Mouse (Mus musculus) gastrocnemius, adult 2 months (tissue): ENCODE data around the gene Ube2e2. TPM values are rescaled to one million over a fixed set of nuclear protein-coding genes. Genes with fewer than 3 reads are reported as not detected.
A peak's percentile ranks its signal among the peaks of the same experiment; 100 is the strongest.

Source experiments
- DNase-seq: peaks from one replicate; pipeline ENCODE4 v3.0.0; 2022
- H3K27ac ChIP-seq: fragments of 200-600 bp; 2 replicates; pipeline ENCODE4 v1.8.1; 2022; ENCODE audit warnings: mild to moderate bottlenecking
- H3K4me3 ChIP-seq: fragments of 200-600 bp; 2 replicates; pipeline ENCODE4 v1.8.1; 2022; ENCODE audit warnings: mild to moderate bottlenecking, moderate library complexity
- CTCF ChIP-seq: fragments of 200-600 bp; IDR thresholded peaks from 2 replicates; pipeline ENCODE4 v1.8.1; 2022; ENCODE audit warnings: antibody characterized with exemption, mild to moderate bottlenecking, moderate library complexity
- intact Hi-C: fragments of 180-260 bp; cut with DNase I; formaldehyde crosslinking; loops from one replicate; pipeline ENCODE4 v1.15.1; 2025
- long read RNA-seq, 2 experiments: library from polyadenylated mRNA; stranded (forward); transcript quantifications; one replicate each; pipeline ENCODE4 v2.0.0; 2021
- total RNA-seq, 2 experiments: library from RNA; stranded (reverse); gene quantifications; 2 replicates each; pipeline ENCODE4 v1.2.3; 2021

The Ube2e2 gene
- total RNA-seq, result 1 to 10 TPM; 5.7 to 7.2 TPM
- long read RNA-seq, experiment 1, partial matches to known transcripts, result 0 of 2 reads
- long read RNA-seq, experiment 1, other reads (novel, unspliced or antisense), result 2 of 2 reads
- long read RNA-seq, experiment 2, partial matches to known transcripts, result 0 of 1 reads
- long read RNA-seq, experiment 2, other reads (novel, unspliced or antisense), result 1 of 1 reads

DNA sequence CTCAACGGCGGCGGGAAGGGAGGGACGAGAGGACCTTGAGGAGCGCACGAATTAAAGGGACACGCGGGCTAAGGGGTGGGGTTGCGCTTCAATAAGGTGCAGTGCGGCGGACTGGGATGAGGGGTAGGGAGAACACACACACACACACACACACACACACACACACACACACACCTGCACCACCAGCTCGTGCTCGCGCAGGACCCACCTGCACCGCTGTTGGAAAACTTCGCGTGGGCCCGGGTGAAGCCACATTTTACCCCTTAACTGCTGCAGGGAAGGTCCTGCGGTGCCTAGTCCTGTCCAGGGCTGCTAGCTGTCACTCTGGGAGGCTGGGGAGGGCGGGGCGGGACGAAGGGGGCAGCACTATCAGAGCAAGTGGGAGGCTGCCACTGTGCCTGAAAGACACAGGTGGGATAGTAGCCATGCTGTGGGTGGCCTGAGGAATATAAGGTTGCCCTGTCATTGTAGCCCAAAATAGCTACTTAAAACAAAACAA is at the start of gene Ube2e2:
Ube2e2 (minus strand) TSS at position 321 of the 499 bp plus-strand sequence.
- DNase-seq, result no peak
- H3K27ac ChIP-seq, result peak within 1 kb of the TSS; percentile 83
- no peak for TF ChIP-seq CTCF
- peak within 1 kb of the TSS; percentile 85 for H3K4me3 ChIP-seq
- intact Hi-C loops, result loop anchor here (10.0 kb wide), 2 partner anchors 319 to 629 kb away; no protein-coding TSS in a partner anchor

DNA sequence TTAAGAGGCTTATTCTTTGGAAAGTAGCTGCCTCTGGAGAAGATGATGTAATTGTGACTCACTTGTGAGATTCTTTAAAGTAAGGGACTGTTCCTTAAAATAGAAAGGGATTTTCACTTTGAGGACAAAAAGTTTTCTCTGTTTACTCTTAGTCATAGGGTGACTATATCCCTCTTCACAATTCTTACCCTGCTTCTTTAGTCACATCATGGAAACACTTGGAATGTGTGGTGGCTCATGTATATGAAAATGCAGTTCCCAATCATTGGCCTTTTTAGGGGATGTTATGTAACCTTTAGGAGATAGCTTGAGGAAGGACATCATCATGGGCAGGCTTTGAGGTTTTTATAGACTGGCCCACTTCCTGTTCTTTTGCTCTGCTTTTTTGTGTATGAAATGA is 46.0 kb upstream of the Ube2e2 start:
- intact Hi-C loops, result no loop called here
- H3K27ac ChIP-seq, result no peak overlapping the region
- H3K4me3 ChIP-seq, result no peak overlapping the region
- no peak for DNase-seq
- TF ChIP-seq CTCF, result no peak

DNA sequence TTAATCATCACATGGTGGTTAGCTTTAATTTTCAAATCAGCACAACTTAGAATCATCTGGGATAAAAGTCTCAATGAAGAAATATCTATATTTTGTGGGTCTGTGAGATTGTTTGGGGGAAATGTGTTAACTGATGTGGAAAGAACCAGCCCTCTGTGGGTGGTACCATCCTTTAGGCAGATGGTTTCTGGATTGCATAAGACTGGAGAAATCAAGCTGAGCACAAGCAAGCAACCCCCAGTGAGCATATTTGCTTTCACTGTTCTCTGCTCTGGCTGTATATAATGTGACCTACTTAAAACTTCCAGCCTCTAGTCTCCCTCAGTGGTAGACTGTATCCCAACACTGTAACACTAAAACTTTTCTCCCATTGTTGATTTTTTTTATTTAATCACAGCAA is 9.5 kb upstream of the Ube2e2 start:
- Histone ChIP-seq H3K4me3 (no peak overlapping the region), H3K27ac (no peak overlapping the region)
- no peak for DNase-seq
- intact Hi-C loops, result no loop called here
- TF ChIP-seq CTCF, result no peak

- peak overlapping the region; percentile 85 for H3K4me3 ChIP-seq
- TF ChIP-seq CTCF, result no peak
- peak overlapping the region; percentile 83 for H3K27ac ChIP-seq
- intact Hi-C loops, result loop anchor here (10.0 kb wide), 2 partner anchors 319 to 629 kb away; no protein-coding TSS in a partner anchor
- DNase-seq, result peak; percentile 97
These were observed 733 bp downstream of the Ube2e2 start for GRCm38 (mm10) chr14:18893121-18893946.

- DNase-seq, result no peak
- no peak for TF ChIP-seq CTCF
- Histone ChIP-seq H3K4me3 (no peak overlapping the region), H3K27ac (no peak overlapping the region)
- intact Hi-C loops, result no loop called here
These were observed 4.5 kb downstream of the Ube2e2 start for GRCm38 (mm10) chr14:18889571-18889970.

DNA sequence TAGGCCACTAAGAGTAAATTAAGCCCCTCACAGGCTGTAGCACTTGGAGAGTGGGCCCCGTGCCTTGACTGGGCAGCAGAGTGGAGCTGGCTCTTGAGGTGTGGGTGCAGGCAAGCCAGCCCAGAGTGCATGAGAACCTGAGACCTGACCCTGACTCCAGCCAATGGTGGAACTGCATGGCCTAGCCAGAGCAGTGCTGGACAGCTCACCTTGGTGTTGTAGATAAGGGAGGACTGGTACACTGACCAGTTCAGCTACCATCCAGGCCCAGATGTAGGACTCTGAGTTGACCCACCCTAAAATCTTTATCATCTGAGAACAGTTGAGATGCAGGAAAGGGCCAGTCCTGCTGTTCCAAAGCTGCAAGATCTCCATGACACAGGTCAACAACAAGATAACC is 11.6 kb downstream of the Ube2e2 start:
- DNase-seq, result no peak
- TF ChIP-seq CTCF, result no peak
- intact Hi-C loops, result no loop called here
- H3K27ac ChIP-seq, result no peak overlapping the region
- no peak overlapping the region for H3K4me3 ChIP-seq

DNA sequence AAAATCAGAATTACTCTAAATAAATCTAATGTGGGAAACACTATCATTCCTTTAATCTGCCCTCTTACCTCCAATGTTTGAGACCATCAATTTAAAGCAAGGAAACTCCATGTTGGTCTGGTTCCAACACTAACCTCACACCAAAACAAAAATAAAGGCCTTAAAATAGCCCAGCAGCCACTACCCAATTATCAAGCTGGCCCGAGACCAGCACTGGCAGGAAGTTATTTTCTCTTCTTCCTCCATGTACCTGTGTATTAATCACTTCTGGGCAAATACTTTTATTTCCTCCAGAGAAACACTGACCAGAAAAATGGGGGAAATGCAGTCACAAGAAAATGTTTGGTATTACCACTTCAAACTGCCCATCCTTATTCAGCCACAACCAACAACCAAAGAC is 23.4 kb downstream of the Ube2e2 start:
- DNase-seq, result no peak
- no peak for TF ChIP-seq CTCF
- intact Hi-C loops, result no loop called here
- no peak overlapping the region for H3K27ac ChIP-seq
- no peak overlapping the region for H3K4me3 ChIP-seq

DNA sequence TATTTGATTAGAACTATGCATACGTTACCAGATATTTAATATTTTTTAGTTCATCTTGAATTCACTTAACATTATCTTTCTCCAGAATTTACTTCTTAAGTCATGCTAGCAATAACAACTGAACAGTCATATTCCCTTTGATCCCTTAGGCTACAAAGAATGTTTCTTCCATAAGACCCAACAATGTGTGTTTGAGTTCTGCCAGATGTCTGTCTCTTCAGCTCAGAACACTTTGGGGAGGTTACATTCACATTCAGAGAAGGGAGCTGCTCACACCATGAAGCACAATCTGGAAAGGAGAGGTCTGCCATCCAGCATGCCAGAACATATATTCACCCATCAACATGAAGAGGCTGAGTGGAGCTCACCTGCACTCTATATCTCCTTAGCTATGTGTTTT is 65.4 kb downstream of the Ube2e2 start:
- DNase-seq, result no peak
- TF ChIP-seq CTCF, result no peak
- no peak overlapping the region for H3K4me3 ChIP-seq
- intact Hi-C loops, result no loop called here
- H3K27ac ChIP-seq, result no peak overlapping the region

- intact Hi-C loops, result no loop called here
- H3K4me3 ChIP-seq, result no peak overlapping the region
- no peak for DNase-seq
- no peak for TF ChIP-seq CTCF
- H3K27ac ChIP-seq, result no peak overlapping the region
These were observed 67.3 kb downstream of the Ube2e2 start for GRCm38 (mm10) chr14:18826753-18827152.

DNA sequence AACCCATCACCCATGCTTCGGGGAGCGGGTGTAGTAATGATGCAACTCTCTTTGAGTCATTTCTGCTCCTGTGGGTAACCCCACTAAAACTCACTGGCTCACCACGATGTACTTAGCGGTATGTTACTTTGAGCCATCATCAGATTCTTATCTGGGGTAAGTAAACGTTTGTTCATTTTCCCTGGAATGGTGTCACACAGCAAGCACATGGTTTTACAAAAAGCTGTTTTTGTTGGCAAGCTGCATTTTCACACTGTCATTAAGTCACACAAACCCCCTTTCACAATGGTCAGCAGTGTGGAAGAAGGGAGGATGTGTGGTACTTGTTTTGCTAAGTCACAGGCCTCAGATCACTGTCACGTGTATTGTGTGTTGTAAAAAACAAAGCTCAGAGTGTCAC is 73.4 kb downstream of the Ube2e2 start:
- DNase-seq, result no peak
- H3K4me3 ChIP-seq, result no peak overlapping the region
- no peak for TF ChIP-seq CTCF
- H3K27ac ChIP-seq, result no peak overlapping the region
- intact Hi-C loops, result no loop called here

GRCm38 (mm10) chr14:18796857-18797256 is 97.2 kb downstream of the Ube2e2 start:
- DNase-seq, result no peak
- Histone ChIP-seq H3K27ac (no peak overlapping the region), H3K4me3 (no peak overlapping the region)
- intact Hi-C loops, result no loop called here
- TF ChIP-seq CTCF, result no peak

DNA sequence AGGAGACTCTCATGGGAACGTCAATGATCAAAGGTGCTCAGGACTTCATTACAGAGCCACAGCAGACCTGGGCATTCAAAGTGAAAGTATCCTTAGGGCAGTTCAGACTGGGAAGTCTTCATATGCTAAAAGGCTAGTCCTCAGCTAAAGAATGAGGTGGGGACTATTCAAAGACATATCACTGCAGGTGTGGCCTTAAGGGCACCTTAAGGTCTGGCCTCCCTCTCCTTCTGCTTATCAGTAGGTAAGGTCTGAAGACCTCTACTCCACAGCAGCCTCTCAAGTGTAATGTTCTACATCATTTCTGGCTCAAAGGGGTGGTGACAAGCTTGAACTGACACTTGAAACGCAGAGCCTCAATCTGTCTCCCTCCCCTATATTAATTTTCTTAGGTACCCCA is 98.3 kb downstream of the Ube2e2 start:
- no peak for TF ChIP-seq CTCF
- no peak overlapping the region for H3K4me3 ChIP-seq
- no peak overlapping the region for H3K27ac ChIP-seq
- no peak for DNase-seq
- intact Hi-C loops, result no loop called here

- TF ChIP-seq CTCF, result no peak
- no peak overlapping the region for H3K27ac ChIP-seq
- DNase-seq, result no peak
- intact Hi-C loops, result no loop called here
- no peak overlapping the region for H3K4me3 ChIP-seq
These were observed 114.9 kb downstream of the Ube2e2 start for GRCm38 (mm10) chr14:18778993-18779675.
